8 mouse cellular contexts compared by ENCODE assay signal in the genomic region with DNA sequence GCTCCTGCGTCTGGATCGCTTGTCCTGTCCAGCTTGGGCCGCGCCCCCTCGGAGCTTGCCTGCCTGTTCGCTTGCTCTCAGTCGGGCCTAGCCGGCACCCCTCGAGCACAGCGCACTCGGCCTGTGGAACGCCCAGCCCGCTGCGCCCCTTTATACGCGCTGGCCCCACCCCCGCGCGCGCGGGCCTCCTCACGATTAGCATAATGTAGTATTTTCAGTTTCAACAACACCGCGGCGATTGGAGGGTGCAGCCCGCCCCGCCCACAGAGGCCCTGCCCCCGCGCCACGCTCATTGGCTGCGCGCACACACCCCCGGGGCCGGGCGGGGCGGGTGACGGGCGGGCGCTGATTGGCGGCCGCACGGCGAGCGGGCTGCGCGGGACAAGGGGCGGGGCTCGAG. TPM values are rescaled to one million over a fixed set of nuclear protein-coding genes. Genes with fewer than 3 reads are reported as not detected.
DNase-seq lines count a peak whose midpoint lies in the region; ATAC-seq and TF ChIP-seq lines count a peak whose summit lies in the region.

Cdkn1c (minus strand) TSS at position 177 of the 400 bp plus-strand sequence.

- peak within 1 kb of the TSS; percentile 63 for H3K4me3 ChIP-seq in hindbrain, embryonic 13.5 days
- peak within 1 kb of the TSS; percentile 40 for H3K4me3 ChIP-seq in thymus, adult 2 months (ENCODE audit: control insufficient read depth, insufficient read depth, low read length)

- 35% methylated on average over 45 of the region's 48 CpGs for WGBS in hindbrain, embryonic 13.5 days
- WGBS in thymus, adult 2 months: 53% methylated on average over 48 of the region's 48 CpGs

- peak; percentile 81 for ATAC-seq in hindbrain, embryonic 13.5 days (ENCODE audit: low FRiP score)

- no peaks in the 10 kb centered on the region for H3K36me3 ChIP-seq in hindbrain, embryonic 13.5 days
- H3K36me3 ChIP-seq in thymus, adult 2 months (ENCODE audit: control insufficient read depth, insufficient read depth, low read length): no peaks in the 10 kb centered on the region

- DNase-seq in ES-CJ7 (ENCODE audit: low read depth, low spot score): peak; percentile 93
- peak; percentile 73 for DNase-seq in c-Kit-positive CD71-positive TER-119-positive erythroid progenitor cells, embryonic 14.5 days (ENCODE audit: low spot score)
- DNase-seq in frontal cortex, postnatal 36 days (ENCODE audit: low spot score in 2 of 2): peak; percentile 55 to 82
- peak; percentile 46 to 57 for DNase-seq in layer of hippocampus, postnatal 25 days (ENCODE audit: extremely low spot score in 1 of 2, low spot score in 1 of 2)
- DNase-seq in lung, postnatal 10 days: peak; percentile 96
- DNase-seq in ovary, postnatal 10 days (ENCODE audit: low spot score): peak; percentile 71
- peak; percentile 81 for DNase-seq in thymus, adult 2 months

- peaks cover 21% of the 10 kb centered on the region for H3K9me3 ChIP-seq in hindbrain, embryonic 13.5 days

- H3K4me2 ChIP-seq in hindbrain, embryonic 13.5 days: peak within 1 kb of the TSS; percentile 58

- no peak for TF ChIP-seq POLR2A in thymus, adult 2 months (IDR thresholded peaks at IDR 0.05; ENCODE audit: control insufficient read depth, extremely low read depth, insufficient read depth, low read length, poor library complexity)

- H3K27me3 ChIP-seq in hindbrain, embryonic 13.5 days: peaks cover 18% of the 10 kb centered on the region
- peaks cover 19% of the 10 kb centered on the region for H3K27me3 ChIP-seq in thymus, adult 2 months (ENCODE audit: control insufficient read depth, insufficient read depth, low read length)

- H3K4me1 ChIP-seq in hindbrain, embryonic 13.5 days (replicated peaks): peaks cover 29% of the 10 kb centered on the region
- H3K4me1 ChIP-seq in thymus, adult 2 months (replicated peaks; ENCODE audit: control insufficient read depth, insufficient read depth, low read length): peaks cover 18% of the 10 kb centered on the region

- peak within 1 kb of the TSS; percentile 80 for H3K9ac ChIP-seq in hindbrain, embryonic 13.5 days

- no peak for TF ChIP-seq CTCF in thymus, adult 2 months (IDR thresholded peaks at IDR 0.05; ENCODE audit: borderline replicate concordance, control insufficient read depth, extremely low read depth, insufficient read depth, low read length, poor library complexity)

- H3K27ac ChIP-seq in hindbrain, embryonic 13.5 days: peak within 1 kb of the TSS; percentile 82
- H3K27ac ChIP-seq in thymus, adult 2 months (ENCODE audit: control insufficient read depth, insufficient read depth, low read length): no peak within 1 kb of the TSS

RNA-seq across cellular contexts. Expression of gene Cdkn1c, which starts in this region (rescaled TPM):
- 359 and 375 TPM in 2 replicates for polyA plus RNA-seq in hindbrain, embryonic 13.5 days (2015; fragmentation: Nextera tagmentation; extraction: Ambion mirVana)
- 1 to 10 TPM; 6.8 to 8.7 TPM for total RNA-seq in layer of hippocampus, postnatal 25 days (2021)
- polyA plus RNA-seq in thymus, adult 2 months (2012; rRNA removed): 10.3 and 10.4 TPM in 2 replicates

Comparison
In these comparisons a context has a peak if more than half of its experiments do, and no peak if none do; other contexts are left out.
1. RNA of gene Cdkn1c (polyA plus RNA-seq): 359 to 375 TPM in hindbrain, embryonic 13.5 days; 10.3 to 10.4 TPM in thymus, adult 2 months; every median in the first group is over 10 times any median in the second.
2. Peak in every context shown above with its lines, with median percentiles within 50 percentile points of each other: DNase-seq.